Mouse (Mus musculus) embryonic facial prominence, embryonic 10.5 days (tissue): ENCODE measurements around the gene Pkp1. TPM values are rescaled to one million over a fixed set of nuclear protein-coding genes. Genes with fewer than 3 reads are reported as not detected.

ENCODE experiments used
- DNase-seq: peaks from one replicate; pipeline ENCODE4 v3.0.0-alpha.2; 2017; ENCODE audit warnings: low spot score
- H3K27ac ChIP-seq: fragments of 300-500 bp; sonication (generic); replicated peaks from 2 replicates; pipeline ENCODE4 v1.5.1; 2016; ENCODE audit warnings: mild to moderate bottlenecking
- H3K27me3 ChIP-seq: fragments of 300-500 bp; sonication (generic); replicated peaks from 2 replicates; pipeline ENCODE4 v1.6.1; 2016; ENCODE audit warnings: low read depth, mild to moderate bottlenecking; ENCODE audit not compliant: poor library complexity, severe bottlenecking
- H3K36me3 ChIP-seq: fragments of 300-500 bp; sonication (generic); replicated peaks from 2 replicates; pipeline ENCODE4 v1.6.1; 2016; ENCODE audit warnings: mild to moderate bottlenecking, moderate library complexity
- H3K4me1 ChIP-seq: fragments of 300-500 bp; sonication (generic); 2 replicates; pipeline ENCODE4 v1.6.1; 2016
- H3K4me3 ChIP-seq: fragments of 300-500 bp; sonication (generic); 2 replicates; pipeline ENCODE4 v1.5.1; 2016; ENCODE audit warnings: mild to moderate bottlenecking, moderate library complexity
- H3K9me3 ChIP-seq: fragments of 300-500 bp; sonication (generic); 2 replicates; pipeline ENCODE4 v1.6.1; 2016; ENCODE audit warnings: mild to moderate bottlenecking
- WGBS: fragments of 180-500 bp; shearing (Covaris S2); methylation state at CpG from one replicate; pipeline ENCODE4 v1.1.7; 2016; 5-methylcytosine and 5-hydroxymethylcytosine counted together
- polyA plus RNA-seq: library from polyadenylated mRNA; unstranded; fragments of >200 nt; fragmentation: Nextera tagmentation; extraction: Ambion mirVana; gene quantifications from 2 replicates; pipeline ENCODE4 v1.2.1, GENCODE M21; 2016

The Pkp1 gene
- polyA plus RNA-seq, 1 experiment from 2014 or later, result 0.25 TPM

DNA sequence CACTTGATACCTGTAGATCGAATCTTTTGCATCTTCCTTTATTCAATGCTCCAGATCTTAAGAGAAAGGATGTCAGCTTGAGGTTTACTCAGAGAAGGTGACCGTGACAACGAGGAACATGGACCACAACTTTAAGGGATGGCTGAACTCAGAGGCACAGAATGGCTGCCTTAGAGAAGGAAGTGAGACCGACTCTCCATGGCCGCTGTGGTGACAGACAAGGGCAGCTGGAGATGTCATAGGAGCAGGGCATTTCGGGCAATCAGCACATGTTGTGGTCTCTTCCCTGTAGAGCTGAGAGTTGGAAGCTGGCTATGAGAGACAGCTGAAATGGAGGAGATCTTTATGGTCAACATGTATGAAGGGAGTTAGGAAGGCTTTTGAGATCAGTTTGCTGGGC lies 54.2 kb downstream of the Pkp1 start:
- no peak for DNase-seq
- Histone ChIP-seq H3K27me3 (peaks cover 10% of the 10 kb centered on the region), H3K4me3 (no peak overlapping the region), H3K36me3 (no peaks in the 10 kb centered on the region), H3K27ac (no peak overlapping the region), H3K9me3 (no peaks in the 10 kb centered on the region), H3K4me1 (no peaks in the 10 kb centered on the region)
- 87% methylated on average over 6 of the region's 6 CpGs for WGBS

DNA sequence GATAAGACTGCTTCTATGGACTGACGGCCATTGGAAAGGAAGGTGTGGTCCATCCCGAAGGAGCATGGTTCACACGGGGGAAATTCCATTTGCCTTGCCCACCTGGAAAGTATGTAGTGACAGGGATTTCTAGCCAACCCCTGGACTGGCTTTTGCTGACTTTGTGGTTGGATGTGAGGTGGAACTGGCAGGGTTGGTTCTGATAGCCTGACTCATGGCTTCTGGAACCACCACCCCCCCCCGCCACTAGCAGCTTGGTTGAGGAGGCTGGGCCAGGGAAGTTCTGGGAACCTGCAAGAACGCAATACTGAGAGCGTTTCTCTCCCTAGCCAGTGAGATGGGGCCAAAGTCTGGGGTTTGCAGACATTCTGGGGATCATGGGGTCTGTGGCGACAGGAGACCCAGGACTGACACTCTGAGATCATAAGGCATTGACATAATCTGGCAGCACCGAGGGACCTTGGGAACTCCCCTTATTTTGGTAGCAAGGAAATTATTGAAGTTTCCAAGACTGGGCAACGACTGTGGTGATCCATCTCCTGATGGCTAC lies 55.1 kb downstream of the Pkp1 start:
- Histone ChIP-seq H3K4me1 (no peaks in the 10 kb centered on the region), H3K4me3 (no peak overlapping the region), H3K27me3 (peaks cover 10% of the 10 kb centered on the region), H3K9me3 (no peaks in the 10 kb centered on the region), H3K27ac (no peak overlapping the region), H3K36me3 (no peaks in the 10 kb centered on the region)
- WGBS, result 84% methylated on average over 9 of the region's 9 CpGs
- DNase-seq, result no peak

DNA sequence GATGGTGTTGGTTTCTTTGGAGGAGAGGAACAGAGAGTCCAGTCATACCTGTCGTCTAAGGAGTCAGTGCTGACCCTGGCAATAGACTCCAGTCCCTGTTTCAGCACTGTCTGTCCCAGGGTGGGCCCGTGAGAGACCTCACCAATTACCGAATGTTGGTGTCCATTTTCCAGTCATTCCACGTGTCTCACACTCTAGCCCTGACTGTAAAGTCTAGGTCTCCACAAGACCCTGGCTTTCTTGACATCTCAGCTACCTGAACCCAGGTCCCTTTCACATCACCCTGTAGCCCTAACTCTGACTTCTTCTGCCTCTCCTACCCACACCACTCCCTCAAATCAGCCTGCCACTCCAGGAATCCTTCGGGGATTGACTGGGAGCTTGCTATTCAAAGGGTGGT lies 56.4 kb downstream of the Pkp1 start:
- Histone ChIP-seq H3K27me3 (peaks cover 10% of the 10 kb centered on the region), H3K27ac (no peak overlapping the region), H3K4me3 (no peak overlapping the region), H3K36me3 (no peaks in the 10 kb centered on the region), H3K4me1 (no peaks in the 10 kb centered on the region), H3K9me3 (no peaks in the 10 kb centered on the region)
- 81% methylated on average over 5 of the region's 5 CpGs for WGBS
- no peak for DNase-seq

DNA sequence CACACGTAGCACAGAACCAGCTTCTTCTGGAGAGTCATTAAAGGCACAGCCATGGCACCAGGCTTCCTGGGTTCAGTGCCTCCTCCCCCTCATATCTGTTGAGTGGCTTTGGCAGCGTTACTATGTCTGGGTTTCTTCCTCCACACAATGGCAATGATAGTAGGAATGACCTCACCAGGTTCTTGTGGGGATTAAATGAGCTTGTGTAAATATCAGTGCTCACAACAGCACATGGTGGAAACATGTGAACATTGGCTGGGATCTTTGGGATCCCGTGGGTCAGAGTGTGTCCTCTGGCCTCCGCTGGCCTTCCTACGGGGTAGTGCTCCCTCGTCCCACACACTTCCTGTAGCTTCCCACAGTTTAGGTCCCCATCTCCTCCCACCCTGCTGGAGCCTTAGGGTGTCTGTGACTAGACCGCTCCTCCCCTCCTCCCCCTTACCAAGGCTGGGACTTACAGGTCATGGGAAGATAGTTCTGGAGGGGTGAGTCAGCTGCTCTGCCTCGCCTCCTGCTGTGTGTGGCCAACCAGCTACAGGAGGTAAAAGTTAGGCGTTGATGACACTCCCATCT lies 56.9 kb downstream of the Pkp1 start:
- H3K27me3 ChIP-seq, result peaks cover 10% of the 10 kb centered on the region
- 0 out of 2 replicates have a peak, but pooled peaks cover 4% of the 10 kb centered on the region for H3K4me1 ChIP-seq
- no peak overlapping the region for H3K4me3 ChIP-seq
- H3K36me3 ChIP-seq, result no peaks in the 10 kb centered on the region
- DNase-seq, result no peak
- 77% methylated on average over 9 of the region's 9 CpGs for WGBS
- no peak overlapping the region for H3K27ac ChIP-seq
- H3K9me3 ChIP-seq, result no peaks in the 10 kb centered on the region

DNA sequence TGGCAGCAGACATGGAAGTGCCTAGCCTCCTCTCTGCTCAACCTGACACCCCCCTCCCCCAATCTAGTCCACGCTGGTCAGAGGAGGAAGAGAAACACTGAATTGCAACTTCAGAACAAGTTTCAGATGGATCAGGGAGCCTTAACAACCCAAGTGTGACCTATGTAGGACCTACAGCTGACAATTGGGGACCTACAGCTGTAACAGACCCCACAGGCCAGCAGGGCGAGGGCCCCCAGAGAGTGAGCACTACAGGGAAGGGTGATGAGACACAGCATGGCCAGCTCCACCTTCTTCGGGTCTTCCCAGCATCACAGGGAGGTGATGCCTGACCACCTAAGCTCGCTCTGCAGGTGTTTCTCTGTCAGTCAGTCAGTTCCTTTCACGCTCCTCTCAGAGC lies 57.9 kb downstream of the Pkp1 start:
- no peak overlapping the region for H3K27ac ChIP-seq
- 74% methylated on average over 5 of the region's 5 CpGs for WGBS

DNA sequence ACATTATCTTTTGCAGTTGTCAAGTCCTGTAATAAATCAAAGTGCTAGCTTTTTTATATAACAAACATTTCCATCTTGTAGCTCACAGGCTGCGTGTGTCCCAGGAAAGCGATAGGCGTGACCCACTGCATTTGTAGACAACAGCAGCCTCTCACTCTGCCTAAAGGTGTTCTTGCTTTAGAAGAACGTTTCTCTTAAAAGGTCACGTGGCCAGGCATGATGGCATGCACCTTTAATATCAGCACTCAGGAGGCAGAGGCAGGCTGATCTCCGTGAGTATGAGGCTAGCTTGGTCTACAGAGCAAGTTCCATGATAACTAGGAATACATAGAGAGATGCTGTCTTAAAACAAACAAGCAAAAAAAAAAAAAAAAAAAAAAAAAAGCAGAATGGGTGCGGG lies 60.5 kb downstream of the Pkp1 start:
- no peak overlapping the region for H3K4me3 ChIP-seq
- H3K36me3 ChIP-seq, result no peaks in the 10 kb centered on the region
- 0 out of 2 replicates have a peak, but pooled peaks cover 11% of the 10 kb centered on the region for H3K4me1 ChIP-seq
- no peak for DNase-seq
- H3K27me3 ChIP-seq, result no peaks in the 10 kb centered on the region
- no peak overlapping the region for H3K27ac ChIP-seq
- 91% methylated on average over 7 of the region's 7 CpGs for WGBS
- H3K9me3 ChIP-seq, result no peaks in the 10 kb centered on the region

More for the DNA sequence above, 57.9 kb downstream of the Pkp1 start:
- no peaks in the 10 kb centered on the region for H3K9me3 ChIP-seq
- no peaks in the 10 kb centered on the region for H3K36me3 ChIP-seq
- H3K4me3 ChIP-seq, result no peak overlapping the region
- peaks cover 4% of the 10 kb centered on the region for H3K27me3 ChIP-seq
- no peak for DNase-seq
- H3K4me1 ChIP-seq, result 0 out of 2 replicates have a peak, but pooled peaks cover 9% of the 10 kb centered on the region

DNA sequence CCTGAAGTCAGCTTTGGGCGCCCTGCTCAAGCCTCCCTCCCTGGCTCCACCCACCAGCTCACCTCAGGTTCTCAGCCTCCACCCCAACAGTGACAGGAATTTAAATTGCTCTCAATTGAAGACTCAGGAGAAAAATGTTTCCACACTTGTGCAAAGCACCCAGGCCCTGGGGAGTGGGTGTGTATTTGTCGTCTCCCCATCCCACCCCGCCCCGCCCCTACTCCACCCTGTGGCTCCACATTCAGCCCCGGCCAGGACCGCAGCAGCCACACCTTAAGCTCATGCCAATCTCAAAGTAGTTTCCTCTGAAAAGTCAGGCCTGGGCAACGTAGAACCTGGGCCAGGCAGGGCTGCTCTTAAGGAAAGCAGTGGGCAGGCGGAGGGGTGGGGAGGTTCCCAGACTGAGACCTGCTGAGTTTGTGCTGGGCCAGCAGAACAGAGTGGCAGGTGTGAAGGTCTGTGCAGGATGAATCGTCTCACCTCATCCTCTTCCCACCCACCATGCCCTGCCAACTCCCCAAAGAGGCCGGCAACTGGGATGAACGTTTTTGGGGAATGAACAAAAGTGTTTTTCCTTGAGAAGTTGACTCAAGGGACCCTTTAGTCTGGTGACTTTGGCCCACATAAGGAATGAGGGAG lies 61.8 kb downstream of the Pkp1 start:
- 58% methylated on average over 11 of the region's 11 CpGs for WGBS
- no peak overlapping the region for H3K4me3 ChIP-seq
- H3K9me3 ChIP-seq, result no peaks in the 10 kb centered on the region
- peaks cover 16% of the 10 kb centered on the region for H3K4me1 ChIP-seq
- DNase-seq, result no peak
- 0 out of 2 replicates have a peak, but pooled peaks cover 2% of the 10 kb centered on the region for H3K27me3 ChIP-seq
- H3K27ac ChIP-seq, result no peak overlapping the region
- no peaks in the 10 kb centered on the region for H3K36me3 ChIP-seq

DNA sequence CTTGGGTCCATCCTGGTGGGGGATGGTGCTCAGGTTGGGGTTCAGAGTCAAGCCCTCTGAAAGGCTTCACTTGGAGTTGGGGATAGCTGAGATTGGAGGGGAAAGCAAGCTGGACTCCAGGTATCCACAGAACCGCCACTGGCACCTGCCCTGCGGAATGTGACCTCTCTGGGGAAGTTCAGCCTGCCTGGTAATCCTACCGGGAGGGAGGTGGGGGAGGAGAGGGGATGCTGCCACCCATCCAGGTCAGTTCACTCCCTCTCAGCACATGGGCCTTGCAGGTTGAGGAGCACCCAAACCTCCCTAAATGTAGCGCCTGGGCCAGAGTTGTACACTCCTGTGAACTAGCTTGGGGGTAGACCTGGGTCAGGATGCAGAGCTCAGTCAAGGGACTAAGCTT lies 62.9 kb downstream of the Pkp1 start:
- Histone ChIP-seq H3K4me3 (no peak overlapping the region), H3K27ac (no peak overlapping the region), H3K27me3 (0 out of 2 replicates have a peak, but pooled peaks cover 3% of the 10 kb centered on the region), H3K36me3 (no peaks in the 10 kb centered on the region), H3K4me1 (peaks cover 28% of the 10 kb centered on the region), H3K9me3 (no peaks in the 10 kb centered on the region)
- 67% methylated on average over 4 of the region's 4 CpGs for WGBS
- DNase-seq, result no peak

DNA sequence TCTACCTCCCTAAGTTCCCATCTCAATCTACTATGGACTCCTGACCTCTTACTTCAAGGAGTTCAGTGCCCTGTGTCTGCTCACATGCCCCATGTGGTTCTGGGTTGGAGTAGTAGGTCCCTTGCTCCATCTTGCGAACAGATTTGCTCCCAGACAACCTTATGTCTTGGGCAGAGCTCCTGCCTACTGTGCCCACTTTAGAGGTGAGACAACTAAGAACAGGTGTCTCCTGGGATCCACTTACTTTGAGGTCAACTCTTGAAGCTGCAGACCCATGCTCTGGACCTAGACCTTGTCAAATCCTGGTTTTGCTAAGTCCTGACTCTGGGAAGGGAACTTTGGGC lies 63.7 kb downstream of the Pkp1 start:
- 0 out of 2 replicates have a peak, but pooled peaks cover 3% of the 10 kb centered on the region for H3K27me3 ChIP-seq
- H3K9me3 ChIP-seq, result no peaks in the 10 kb centered on the region
- H3K4me3 ChIP-seq, result no peak overlapping the region
- peaks cover 33% of the 10 kb centered on the region for H3K4me1 ChIP-seq
- no peak overlapping the region for H3K27ac ChIP-seq
- no peaks in the 10 kb centered on the region for H3K36me3 ChIP-seq
- WGBS, result 90% methylated on average over 1 of the region's 1 CpGs
- DNase-seq, result no peak

DNA sequence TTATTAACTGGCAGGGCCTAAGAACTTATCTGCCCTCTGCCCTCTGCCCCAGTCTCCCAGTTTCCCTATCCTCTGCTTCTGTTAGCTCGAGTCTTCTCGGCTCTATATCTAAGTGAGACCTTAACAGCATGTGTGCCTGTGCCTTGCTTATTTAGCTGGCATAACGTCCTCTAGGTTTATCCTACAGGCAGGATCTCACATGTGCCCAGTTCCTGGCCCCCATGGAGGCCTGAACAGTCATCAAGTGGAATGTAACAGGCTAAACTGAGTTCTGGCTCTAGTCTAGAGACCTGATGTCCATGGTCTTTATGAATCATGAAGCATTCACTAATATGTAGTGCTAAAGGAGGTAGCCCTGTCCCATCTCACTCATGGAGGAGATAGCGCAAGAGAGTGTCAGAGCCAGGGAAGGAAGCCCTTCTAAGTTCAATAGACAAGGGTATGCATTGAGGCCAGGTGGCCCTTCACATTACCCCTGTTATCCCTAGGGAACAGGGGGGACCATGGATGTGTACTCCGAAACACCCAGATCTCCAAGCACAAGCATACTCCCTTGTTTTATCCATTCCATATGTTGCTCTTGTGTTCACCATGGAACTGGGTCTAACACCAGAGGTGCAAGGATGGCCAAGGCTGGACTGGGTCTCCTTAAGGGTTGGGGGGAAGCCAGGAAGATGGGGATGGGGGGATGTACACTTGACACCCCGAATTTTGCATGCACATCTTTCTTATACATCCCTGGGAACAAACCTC lies 64.2 kb downstream of the Pkp1 start:
- no peak for DNase-seq
- no peaks in the 10 kb centered on the region for H3K9me3 ChIP-seq
- H3K27ac ChIP-seq, result no peak overlapping the region
- H3K4me1 ChIP-seq, result peaks cover 33% of the 10 kb centered on the region
- H3K36me3 ChIP-seq, result no peaks in the 10 kb centered on the region
- H3K27me3 ChIP-seq, result 0 out of 2 replicates have a peak, but pooled peaks cover 3% of the 10 kb centered on the region
- WGBS, result 82% methylated on average over 6 of the region's 6 CpGs
- no peak overlapping the region for H3K4me3 ChIP-seq

DNA sequence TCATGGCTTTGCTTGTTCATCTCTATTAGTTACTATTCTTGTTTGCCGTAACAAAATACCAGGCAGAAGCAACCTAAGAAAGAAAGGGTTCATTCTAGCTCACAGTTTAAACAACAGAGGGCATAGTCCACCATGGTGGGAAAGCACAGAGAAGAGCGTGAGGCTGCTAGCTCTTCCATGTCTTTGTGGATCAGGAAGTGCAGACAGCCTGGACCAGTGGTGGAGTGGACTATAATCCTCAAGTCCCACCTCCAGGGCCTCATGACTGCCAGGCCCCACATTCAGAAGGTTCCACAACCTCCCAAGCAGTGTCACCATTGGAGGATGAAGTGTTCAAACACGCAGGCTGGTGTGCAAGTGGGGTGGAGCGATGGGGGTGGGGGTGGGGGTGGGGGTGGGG lies 65.8 kb downstream of the Pkp1 start:
- 86% methylated on average over 4 of the region's 4 CpGs for WGBS
- Histone ChIP-seq H3K27ac (peak overlapping the region; percentile 25; the same call in 1 of the 2 replicates), H3K36me3 (no peaks in the 10 kb centered on the region)

DNA sequence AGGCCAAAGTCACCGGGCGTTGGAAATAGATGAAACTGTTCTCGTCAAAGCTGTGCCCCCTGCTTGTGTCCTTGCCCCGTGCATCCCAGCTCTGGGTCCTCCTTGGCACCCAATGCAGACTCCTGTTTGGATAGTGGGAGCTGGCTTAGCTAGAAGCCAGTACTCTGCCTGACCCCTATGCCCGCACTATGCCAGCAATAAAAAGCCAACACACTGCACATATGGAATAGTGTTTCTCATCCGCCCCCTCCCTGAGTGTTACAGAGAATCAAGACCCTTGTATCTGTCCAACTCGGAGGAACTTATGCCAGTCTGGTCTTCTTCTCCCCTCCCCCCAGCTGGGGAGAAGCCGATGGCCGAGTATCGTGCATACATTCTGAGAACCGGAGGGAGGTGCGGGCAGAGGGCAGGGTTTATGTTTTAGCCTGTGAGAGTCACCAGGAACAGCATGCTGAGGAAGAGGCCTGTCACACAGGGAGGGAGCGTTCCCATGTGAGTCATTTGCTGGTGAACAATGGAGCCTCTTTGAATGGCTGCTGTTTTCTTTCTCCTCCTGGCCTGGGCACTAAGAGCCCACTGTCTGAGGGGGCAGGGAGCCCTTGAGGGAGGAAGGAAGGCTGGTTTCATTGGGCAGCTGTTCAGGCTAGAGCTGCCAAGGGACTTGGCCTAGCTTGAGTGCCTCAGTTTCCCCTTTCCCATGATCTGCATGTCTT lies 66.8 kb downstream of the Pkp1 start:
- peak overlapping the region; percentile 25 for H3K27ac ChIP-seq
- 0 out of 2 replicates have a peak, but pooled peaks cover 3% of the 10 kb centered on the region for H3K27me3 ChIP-seq
- peak; percentile 21 for DNase-seq
- H3K36me3 ChIP-seq, result no peaks in the 10 kb centered on the region
- H3K4me1 ChIP-seq, result peaks cover 31% of the 10 kb centered on the region
- H3K9me3 ChIP-seq, result no peaks in the 10 kb centered on the region
- 45% methylated on average over 13 of the region's 13 CpGs for WGBS
- H3K4me3 ChIP-seq, result no peak overlapping the region

More for the DNA sequence above, 65.8 kb downstream of the Pkp1 start:
- 0 out of 2 replicates have a peak, but pooled peaks cover 3% of the 10 kb centered on the region for H3K27me3 ChIP-seq
- no peak for DNase-seq
- H3K4me1 ChIP-seq, result peaks cover 33% of the 10 kb centered on the region
- no peak overlapping the region for H3K4me3 ChIP-seq
- no peaks in the 10 kb centered on the region for H3K9me3 ChIP-seq
